Mouse (Mus musculus): ENCODE measurements around the gene Olig3. TPM values are rescaled to one million over a fixed set of nuclear protein-coding genes. Genes with fewer than 3 reads are reported as not detected.

Olig3 gene
- total RNA-seq, 2 experiments from 2014 or later: not detected

Other genes starting within 250 kb of the Olig3 start
- 314 and 331 TPM in 2 replicates for gene Ifngr1, start 235.4 kb downstream of the Olig3 start, total RNA-seq (2015)
- gene Ifngr1, start 235.4 kb downstream of the Olig3 start, total RNA-seq (2017): 241 and 246 TPM in 2 replicates

Data from megakaryocyte, adult 5-6 weeks (primary cell).